Mouse (Mus musculus) lung, postnatal 0 days (tissue): ENCODE data around the gene Kcnh6.

Experiments
- CTCF ChIP-seq: IDR thresholded peaks from 2 replicates; pipeline ENCODE4 v1.5.1; 2016; ENCODE audit warnings: antibody characterized with exemption, mild to moderate bottlenecking
- EP300 ChIP-seq: IDR thresholded peaks from 2 replicates; pipeline ENCODE4 v1.6.1; 2016; ENCODE audit warnings: antibody characterized with exemption, mild to moderate bottlenecking, control low read depth

DNA sequence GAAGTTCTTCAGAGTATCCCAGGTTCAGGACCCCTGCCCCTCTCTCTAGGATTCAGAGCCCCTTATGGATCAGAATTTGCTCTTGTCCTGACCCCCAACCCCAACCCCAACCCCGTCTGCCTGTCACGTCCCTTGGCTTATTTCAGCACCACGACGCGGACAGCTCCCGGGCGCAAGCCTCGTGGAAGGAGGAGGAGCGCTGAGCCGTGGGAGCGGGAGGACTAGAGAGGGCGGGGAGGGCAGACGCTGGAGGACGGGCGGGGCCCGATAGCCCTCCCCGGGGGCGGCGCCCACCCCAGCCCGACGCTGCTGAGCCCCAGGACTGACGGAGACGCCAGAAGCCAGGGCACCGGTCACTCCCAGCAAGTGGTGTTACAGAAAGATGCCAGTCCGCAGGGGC lies at the start of gene Kcnh6:
- no peak for TF ChIP-seq CTCF
- TF ChIP-seq EP300, result no peak
